Mouse (Mus musculus): Measurements from ENCODE around the gene Ints14. TPM values are rescaled to one million over a fixed set of nuclear protein-coding genes. Genes with fewer than 3 reads are reported as not detected.

Ints14 gene
- polyA plus RNA-seq, 1 experiment from 2014 or later = 60.6 TPM

GRCm38 (mm10) chr9:64936508-64936907 lies 24.2 kb upstream of the Ints14 start:
- H3K27me3 ChIP-seq = no peaks in the 10 kb centered on the region
- H3K4me1 ChIP-seq = no peaks in the 10 kb centered on the region; the same call in 1 of the 2 replicates
- no peaks in the 10 kb centered on the region for H3K36me3 ChIP-seq
- no peak overlapping the region for H3K9ac ChIP-seq
- WGBS = 7% methylated on average over 6 of the region's 6 CpGs
- H3K4me2 ChIP-seq (replicated peaks) = no peak overlapping the region
- no peaks in the 10 kb centered on the region for H3K9me3 ChIP-seq
- no peak overlapping the region for H3K27ac ChIP-seq
- H3K4me3 ChIP-seq = no peak overlapping the region
- no peak for ATAC-seq (ENCODE audit: insufficient number of reproducible peaks, insufficient read depth, low FRiP score, low TSS enrichment)

DNA sequence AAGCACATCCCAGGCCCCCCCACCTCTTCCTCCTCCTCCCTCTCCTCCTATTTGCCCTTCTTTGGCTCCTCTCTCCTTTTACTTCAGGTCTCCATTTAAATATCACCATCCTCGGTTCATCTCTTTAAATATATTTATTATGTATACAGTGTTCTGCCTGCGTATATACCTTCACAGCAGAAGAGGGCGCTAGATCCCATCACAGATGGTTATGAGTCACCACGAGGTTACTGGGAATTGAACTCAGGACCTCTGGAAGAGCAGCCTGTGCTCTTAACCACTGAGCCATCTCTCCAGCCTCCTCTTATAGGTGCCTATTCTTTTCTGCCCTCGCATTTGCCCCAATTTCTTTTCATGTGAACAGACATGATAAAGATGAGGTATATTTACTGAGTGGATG lies 23.2 kb upstream of the Ints14 start:
- no peak for ATAC-seq (ENCODE audit: insufficient number of reproducible peaks, insufficient read depth, low FRiP score, low TSS enrichment)
- Histone ChIP-seq H3K27me3 (no peaks in the 10 kb centered on the region), H3K9ac (no peak overlapping the region), H3K27ac (no peak overlapping the region), H3K4me1 (no peaks in the 10 kb centered on the region; the same call in 1 of the 2 replicates), H3K4me3 (no peak overlapping the region), H3K4me2 (replicated peaks) (no peak overlapping the region), H3K9me3 (no peaks in the 10 kb centered on the region), H3K36me3 (no peaks in the 10 kb centered on the region)
- WGBS = 61% methylated on average over 5 of the region's 5 CpGs

DNA sequence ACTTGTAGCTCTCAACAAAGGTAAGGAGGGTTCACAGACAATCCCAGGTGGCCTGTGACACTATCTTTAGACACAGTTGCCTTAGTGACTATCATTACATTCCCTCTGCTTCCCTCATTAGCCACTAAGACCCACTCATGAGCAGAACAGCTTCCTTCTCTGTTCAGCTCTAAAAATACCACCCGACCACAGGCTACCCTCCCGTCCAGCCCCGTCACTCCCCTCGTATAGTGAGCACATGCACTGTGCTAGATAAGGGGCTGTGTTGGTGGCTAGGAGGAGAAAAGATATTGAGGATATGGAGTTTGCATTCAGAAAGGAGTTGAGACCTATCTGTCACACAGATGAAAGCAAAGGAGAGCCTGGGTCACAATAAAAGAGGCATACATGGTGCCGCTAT lies 22.2 kb upstream of the Ints14 start:
- no peak overlapping the region for H3K27ac ChIP-seq
- H3K4me1 ChIP-seq = no peaks in the 10 kb centered on the region; the same call in 1 of the 2 replicates
- no peak overlapping the region for H3K4me3 ChIP-seq
- WGBS = 84% methylated on average over 5 of the region's 5 CpGs
- no peaks in the 10 kb centered on the region for H3K36me3 ChIP-seq
- H3K4me2 ChIP-seq (replicated peaks) = no peak overlapping the region
- H3K9me3 ChIP-seq = no peaks in the 10 kb centered on the region
- H3K27me3 ChIP-seq = peaks cover 7% of the 10 kb centered on the region; the same call in 1 of the 2 replicates
- ATAC-seq (ENCODE audit: insufficient number of reproducible peaks, insufficient read depth, low FRiP score, low TSS enrichment) = no peak
- no peak overlapping the region for H3K9ac ChIP-seq

DNA sequence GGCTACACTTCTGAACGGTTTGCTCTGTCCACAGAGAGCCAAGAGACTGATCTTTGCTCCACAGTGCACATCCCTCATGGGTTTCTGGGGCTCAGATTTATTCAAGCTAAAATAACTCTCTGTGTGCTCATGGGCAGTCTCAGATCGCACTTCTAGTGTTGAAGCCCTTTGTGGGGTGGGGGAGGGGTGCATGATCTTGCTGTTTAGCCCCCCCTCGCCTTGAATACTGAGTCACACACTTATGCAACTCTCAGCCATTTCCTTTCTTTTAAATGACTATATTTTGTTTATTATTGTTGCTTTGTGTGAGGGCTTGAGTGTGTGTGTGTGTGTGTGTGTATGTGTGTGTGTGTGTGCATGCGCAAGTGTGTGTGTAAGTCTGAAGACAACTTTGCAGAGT lies 21.4 kb upstream of the Ints14 start:
- no peak overlapping the region for H3K27ac ChIP-seq
- no peaks in the 10 kb centered on the region; the same call in 1 of the 2 replicates for H3K4me1 ChIP-seq
- no peak overlapping the region for H3K9ac ChIP-seq
- 58% methylated on average over 4 of the region's 4 CpGs for WGBS
- H3K36me3 ChIP-seq = no peaks in the 10 kb centered on the region
- ATAC-seq (ENCODE audit: insufficient number of reproducible peaks, insufficient read depth, low FRiP score, low TSS enrichment) = no peak
- H3K4me2 ChIP-seq (replicated peaks) = no peak overlapping the region
- H3K9me3 ChIP-seq = no peaks in the 10 kb centered on the region
- peaks cover 9% of the 10 kb centered on the region; the same call in 1 of the 2 replicates for H3K27me3 ChIP-seq
- no peak overlapping the region for H3K4me3 ChIP-seq

- WGBS = 88% methylated on average over 2 of the region's 2 CpGs
- Histone ChIP-seq H3K4me3 (no peak overlapping the region), H3K27me3 (peaks cover 12% of the 10 kb centered on the region; the same call in 1 of the 2 replicates), H3K9me3 (no peaks in the 10 kb centered on the region), H3K4me2 (replicated peaks) (no peak overlapping the region), H3K4me1 (no peaks in the 10 kb centered on the region; the same call in 1 of the 2 replicates), H3K27ac (no peak overlapping the region), H3K36me3 (no peaks in the 10 kb centered on the region), H3K9ac (no peak overlapping the region)
- ATAC-seq (ENCODE audit: insufficient number of reproducible peaks, insufficient read depth, low FRiP score, low TSS enrichment) = no peak
These were observed 20.9 kb upstream of the Ints14 start for GRCm38 (mm10) chr9:64939790-64940189.

DNA sequence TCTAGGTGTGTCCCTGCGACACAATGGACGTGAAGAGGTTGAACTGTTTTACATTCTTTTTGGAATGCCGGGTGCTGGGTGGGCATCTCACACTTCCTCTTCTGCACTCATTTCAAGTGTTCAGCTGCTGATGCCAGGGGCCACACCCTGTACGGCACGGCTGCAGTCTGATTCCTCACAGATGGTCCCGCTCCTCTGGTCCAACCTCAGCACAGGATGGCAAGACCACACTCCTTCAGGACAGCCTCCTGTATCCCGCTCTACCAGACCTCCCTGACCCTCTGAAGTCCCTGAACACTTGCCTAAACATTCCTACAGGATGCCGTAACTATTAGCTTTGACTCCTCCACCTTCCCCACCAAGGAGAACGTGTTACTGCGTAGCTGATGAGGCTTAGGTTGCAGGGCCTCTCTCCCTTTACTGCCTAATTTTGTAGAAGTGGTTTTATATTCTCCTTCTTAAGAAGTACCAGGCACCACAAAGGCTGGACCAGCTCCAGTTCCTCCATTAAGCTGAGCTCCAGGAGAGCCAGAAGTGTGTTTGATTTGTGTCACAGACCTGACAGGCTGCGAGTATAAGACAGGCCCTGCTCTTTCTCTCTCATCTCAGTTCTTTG lies 19.9 kb upstream of the Ints14 start:
- Histone ChIP-seq H3K27me3 (peaks cover 12% of the 10 kb centered on the region; the same call in 1 of the 2 replicates), H3K4me2 (replicated peaks) (no peak overlapping the region), H3K9me3 (no peaks in the 10 kb centered on the region), H3K9ac (no peak overlapping the region), H3K4me1 (no peaks in the 10 kb centered on the region; the same call in 1 of the 2 replicates), H3K27ac (no peak overlapping the region; the same call in 1 of the 2 replicates), H3K36me3 (no peaks in the 10 kb centered on the region), H3K4me3 (no peak overlapping the region)
- ATAC-seq (ENCODE audit: insufficient number of reproducible peaks, insufficient read depth, low FRiP score, low TSS enrichment) = no peak
- WGBS = 65% methylated on average over 11 of the region's 11 CpGs

DNA sequence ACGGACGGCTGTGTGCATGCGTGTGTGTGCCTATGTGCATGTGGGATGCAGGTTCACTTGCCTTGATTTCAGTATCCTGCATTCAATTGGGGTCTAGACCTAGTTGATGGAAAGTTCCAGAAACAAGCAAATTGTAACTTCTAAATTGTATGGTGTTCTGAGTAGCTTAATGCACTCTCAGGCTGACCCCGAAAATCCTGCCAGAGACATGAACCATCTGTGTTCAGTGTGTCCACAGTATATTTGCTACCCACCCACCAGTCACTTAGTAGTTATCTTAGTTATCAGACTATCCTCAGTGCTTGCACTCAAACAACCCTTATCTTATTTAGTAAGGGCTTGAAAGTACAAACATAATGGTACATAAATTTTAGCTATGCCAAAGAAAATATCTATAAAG lies 19.1 kb upstream of the Ints14 start:
- Histone ChIP-seq H3K9ac (no peak overlapping the region), H3K36me3 (no peaks in the 10 kb centered on the region), H3K4me3 (no peak overlapping the region), H3K4me1 (no peaks in the 10 kb centered on the region; the same call in 1 of the 2 replicates), H3K27me3 (peaks cover 12% of the 10 kb centered on the region; the same call in 1 of the 2 replicates), H3K4me2 (replicated peaks) (no peak overlapping the region), H3K9me3 (no peaks in the 10 kb centered on the region), H3K27ac (no peak overlapping the region)
- ATAC-seq (ENCODE audit: insufficient number of reproducible peaks, insufficient read depth, low FRiP score, low TSS enrichment) = no peak
- WGBS = 93% methylated on average over 4 of the region's 4 CpGs

GRCm38 (mm10) chr9:64943997-64944396 lies 16.7 kb upstream of the Ints14 start:
- H3K4me3 ChIP-seq = no peak overlapping the region
- H3K9ac ChIP-seq = no peak overlapping the region
- WGBS = 27% methylated on average over 11 of the region's 11 CpGs
- H3K27me3 ChIP-seq = peaks cover 22% of the 10 kb centered on the region; the same call in 1 of the 2 replicates
- no peaks in the 10 kb centered on the region for H3K9me3 ChIP-seq
- no peaks in the 10 kb centered on the region for H3K36me3 ChIP-seq
- no peak for ATAC-seq (ENCODE audit: insufficient number of reproducible peaks, insufficient read depth, low FRiP score, low TSS enrichment)
- no peak overlapping the region for H3K4me2 ChIP-seq (replicated peaks)
- H3K27ac ChIP-seq = no peak overlapping the region
- H3K4me1 ChIP-seq = no peaks in the 10 kb centered on the region; the same call in 1 of the 2 replicates

DNA sequence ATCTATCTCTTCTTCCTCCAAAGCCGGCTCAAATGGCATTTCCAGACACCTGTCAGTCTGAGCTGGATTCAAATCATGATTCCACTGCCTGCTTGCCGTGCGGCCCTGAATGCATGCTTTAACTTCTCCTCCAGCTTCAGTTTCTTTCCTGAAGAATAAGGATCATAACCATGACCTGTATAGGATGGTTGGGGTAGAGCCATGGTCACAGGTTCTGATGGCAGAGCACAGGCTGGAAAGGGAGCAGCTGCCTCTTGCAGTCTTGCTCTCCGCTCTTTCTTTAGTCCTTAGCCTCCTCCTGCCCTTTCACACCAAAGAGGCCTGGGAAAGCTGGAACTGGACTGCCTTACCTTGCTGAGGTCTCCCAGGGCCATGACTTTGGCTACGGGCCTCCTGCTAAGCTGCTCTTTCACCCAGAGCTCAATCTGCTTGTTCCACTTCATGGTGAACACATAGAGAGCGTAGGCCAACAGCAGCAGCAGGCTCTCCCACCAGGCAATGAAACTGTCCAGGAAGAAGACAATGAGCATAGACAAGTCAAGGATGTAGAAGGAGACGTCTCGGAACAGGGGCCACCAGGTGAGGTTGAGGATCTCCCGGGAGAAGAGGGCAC lies 13.1 kb upstream of the Ints14 start:
- no peak for ATAC-seq (ENCODE audit: insufficient number of reproducible peaks, insufficient read depth, low FRiP score, low TSS enrichment)
- 87% methylated on average over 9 of the region's 9 CpGs for WGBS
- peaks cover 36% of the 10 kb centered on the region for H3K27me3 ChIP-seq

DNA sequence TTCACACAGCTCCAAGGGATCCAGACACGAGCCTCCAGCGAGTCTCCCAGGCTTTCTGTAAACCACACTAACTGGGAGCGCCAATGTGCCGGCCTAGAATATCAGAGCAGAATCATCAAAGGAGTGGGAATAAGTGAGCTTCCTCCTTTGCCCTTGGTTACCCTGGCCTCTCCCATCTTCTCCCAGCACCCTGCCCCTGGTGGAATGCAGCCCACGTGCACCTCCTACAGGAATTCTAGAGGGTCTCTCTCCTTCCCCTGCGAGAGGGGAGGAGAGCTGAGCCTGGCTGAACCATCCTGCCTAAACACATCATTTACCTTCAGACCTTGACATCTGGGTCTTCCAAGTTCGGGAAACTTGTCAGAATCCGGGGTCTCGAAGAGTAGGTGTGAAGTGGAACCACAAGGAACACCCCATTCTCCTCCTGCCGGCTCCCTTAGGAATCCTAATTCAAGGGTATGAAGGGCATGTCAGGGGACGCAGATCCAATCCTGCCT lies 9.5 kb upstream of the Ints14 start, which contains the start of gene Slc24a1:
Gene Slc24a1, minus strand, starts transcription at position 447 of the 497 bp plus-strand sequence.
- Histone ChIP-seq H3K36me3 (no peaks in the 10 kb centered on the region), H3K4me2 (replicated peaks) (no peak within 1 kb of the TSS)
- 36% methylated on average over 11 of the region's 11 CpGs for WGBS

More for the DNA sequence above, 13.1 kb upstream of the Ints14 start:
- H3K9ac ChIP-seq = no peak overlapping the region
- no peaks in the 10 kb centered on the region for H3K9me3 ChIP-seq
- H3K4me3 ChIP-seq = no peak overlapping the region
- no peak overlapping the region for H3K27ac ChIP-seq
- H3K36me3 ChIP-seq = no peaks in the 10 kb centered on the region
- H3K4me1 ChIP-seq = no peaks in the 10 kb centered on the region
- no peak overlapping the region for H3K4me2 ChIP-seq (replicated peaks)

GRCm38 (mm10) chr9:64952055-64952454 lies 8.7 kb upstream of the Ints14 start:
- Histone ChIP-seq H3K9ac (no peak overlapping the region), H3K4me1 (0 out of 2 replicates have a peak, but pooled peaks cover 6% of the 10 kb centered on the region), H3K27ac (no peak overlapping the region), H3K36me3 (no peaks in the 10 kb centered on the region), H3K4me3 (no peak overlapping the region), H3K9me3 (no peaks in the 10 kb centered on the region), H3K4me2 (replicated peaks) (no peak overlapping the region), H3K27me3 (peaks cover 26% of the 10 kb centered on the region)
- 12% methylated on average over 5 of the region's 5 CpGs for WGBS
- no peak for ATAC-seq (ENCODE audit: insufficient number of reproducible peaks, insufficient read depth, low FRiP score, low TSS enrichment)

More for the DNA sequence above, 9.5 kb upstream of the Ints14 start, which contains the start of gene Slc24a1:
- Histone ChIP-seq H3K4me1 (0 out of 2 replicates have a peak, but pooled peaks cover under 1% of the 10 kb centered on the region), H3K27ac (no peak within 1 kb of the TSS), H3K9ac (no peak within 1 kb of the TSS), H3K4me3 (no peak within 1 kb of the TSS), H3K27me3 (peaks cover 26% of the 10 kb centered on the region), H3K9me3 (no peaks in the 10 kb centered on the region)
- ATAC-seq (ENCODE audit: insufficient number of reproducible peaks, insufficient read depth, low FRiP score, low TSS enrichment) = no peak

- H3K27me3 ChIP-seq = peaks cover 22% of the 10 kb centered on the region
- no peak overlapping the region for H3K4me2 ChIP-seq (replicated peaks)
- H3K27ac ChIP-seq = no peak overlapping the region
- H3K9me3 ChIP-seq = no peaks in the 10 kb centered on the region
- H3K9ac ChIP-seq = no peak overlapping the region
- 76% methylated on average over 7 of the region's 7 CpGs for whole genome bisulfite sequencing
- no peaks in the 10 kb centered on the region for H3K36me3 ChIP-seq
- no peak overlapping the region for H3K4me3 ChIP-seq
- H3K4me1 ChIP-seq = 0 out of 2 replicates have a peak, but pooled peaks cover 6% of the 10 kb centered on the region
- no peak for ATAC-seq (ENCODE audit: insufficient number of reproducible peaks, insufficient read depth, low FRiP score, low TSS enrichment)
These were observed 7.5 kb upstream of the Ints14 start for GRCm38 (mm10) chr9:64953190-64953589.
